Mouse (Mus musculus): ENCODE data around the gene Dlk2.

GRCm38 (mm10) chr17:46304184-46304583 lies 7.0 kb downstream of the Dlk2 start:
- TF ChIP-seq CTCF (IDR thresholded peaks at IDR 0.05; ENCODE audit: low read depth) = no peak
- no peak for TF ChIP-seq EP300 (optimal IDR thresholded peaks at IDR 0.05)
